Mouse (Mus musculus) kidney, adult 8-10 months (tissue): Measurements from ENCODE around the gene Lmtk3.

Experiments
- DNase-seq, 2 experiments: peaks; one replicate each; pipeline ENCODE4 v3.0.0; 2022

The Lmtk3 gene

DNA sequence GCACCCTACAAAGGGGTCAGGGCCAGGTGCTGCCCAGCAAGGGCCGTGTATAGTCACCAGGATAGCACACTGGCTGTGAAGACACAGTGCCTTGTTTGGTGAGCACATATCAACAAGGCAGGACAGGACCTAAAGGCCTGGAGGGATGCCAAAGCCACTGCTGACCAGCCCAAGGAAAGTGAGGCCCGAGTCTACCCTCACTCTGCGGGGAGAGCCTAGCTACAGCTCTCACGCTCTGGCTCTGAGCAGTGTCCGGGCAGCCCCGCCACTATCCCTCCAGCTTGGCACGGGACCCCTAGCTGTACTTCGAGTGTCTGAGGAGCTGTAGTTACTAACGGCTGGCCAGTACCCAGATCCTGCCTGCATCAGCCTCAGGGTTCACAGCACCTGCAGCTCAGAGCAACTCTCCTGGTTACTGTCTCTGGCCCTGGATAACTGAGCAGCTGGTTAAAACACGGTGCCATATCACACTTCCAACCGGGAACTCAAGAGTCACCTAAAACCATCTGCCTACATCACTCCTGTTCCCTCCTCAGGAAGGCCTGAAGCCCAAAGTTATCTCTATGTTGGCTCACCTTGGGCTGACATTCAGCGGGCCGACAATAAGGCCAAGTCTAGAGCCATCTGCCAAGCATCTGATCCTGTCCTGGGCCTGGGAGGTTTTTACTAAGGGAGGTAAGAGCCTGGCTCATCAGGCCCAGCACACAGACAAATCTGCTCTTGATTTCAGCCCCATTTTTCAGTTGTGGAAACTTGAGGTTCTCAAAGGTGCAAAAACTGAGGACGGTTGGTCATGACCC, 25.9 kb downstream of the Lmtk3 start:
- DNase-seq: no peak

DNA sequence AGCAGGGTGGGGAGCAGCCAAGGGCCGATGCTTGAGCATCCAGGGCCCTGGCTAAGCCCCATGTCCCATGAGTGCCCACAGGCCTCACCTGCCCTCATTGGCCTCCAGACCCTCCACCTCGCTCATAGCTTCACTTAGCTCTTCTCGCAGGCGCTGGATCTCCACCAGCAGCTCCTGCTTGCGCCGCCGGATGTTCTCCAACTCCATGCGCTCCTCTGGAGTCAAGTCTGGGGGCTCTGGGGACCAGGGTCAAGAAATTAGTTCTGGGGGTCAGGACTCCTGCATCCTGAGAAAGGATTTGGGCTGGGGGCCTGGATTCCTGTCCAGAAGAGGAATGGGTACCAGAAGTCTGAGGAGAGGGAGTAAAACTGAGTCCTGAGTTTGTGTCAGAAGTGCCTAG, 29.4 kb downstream of the Lmtk3 start:
- DNase-seq: no peak

DNA sequence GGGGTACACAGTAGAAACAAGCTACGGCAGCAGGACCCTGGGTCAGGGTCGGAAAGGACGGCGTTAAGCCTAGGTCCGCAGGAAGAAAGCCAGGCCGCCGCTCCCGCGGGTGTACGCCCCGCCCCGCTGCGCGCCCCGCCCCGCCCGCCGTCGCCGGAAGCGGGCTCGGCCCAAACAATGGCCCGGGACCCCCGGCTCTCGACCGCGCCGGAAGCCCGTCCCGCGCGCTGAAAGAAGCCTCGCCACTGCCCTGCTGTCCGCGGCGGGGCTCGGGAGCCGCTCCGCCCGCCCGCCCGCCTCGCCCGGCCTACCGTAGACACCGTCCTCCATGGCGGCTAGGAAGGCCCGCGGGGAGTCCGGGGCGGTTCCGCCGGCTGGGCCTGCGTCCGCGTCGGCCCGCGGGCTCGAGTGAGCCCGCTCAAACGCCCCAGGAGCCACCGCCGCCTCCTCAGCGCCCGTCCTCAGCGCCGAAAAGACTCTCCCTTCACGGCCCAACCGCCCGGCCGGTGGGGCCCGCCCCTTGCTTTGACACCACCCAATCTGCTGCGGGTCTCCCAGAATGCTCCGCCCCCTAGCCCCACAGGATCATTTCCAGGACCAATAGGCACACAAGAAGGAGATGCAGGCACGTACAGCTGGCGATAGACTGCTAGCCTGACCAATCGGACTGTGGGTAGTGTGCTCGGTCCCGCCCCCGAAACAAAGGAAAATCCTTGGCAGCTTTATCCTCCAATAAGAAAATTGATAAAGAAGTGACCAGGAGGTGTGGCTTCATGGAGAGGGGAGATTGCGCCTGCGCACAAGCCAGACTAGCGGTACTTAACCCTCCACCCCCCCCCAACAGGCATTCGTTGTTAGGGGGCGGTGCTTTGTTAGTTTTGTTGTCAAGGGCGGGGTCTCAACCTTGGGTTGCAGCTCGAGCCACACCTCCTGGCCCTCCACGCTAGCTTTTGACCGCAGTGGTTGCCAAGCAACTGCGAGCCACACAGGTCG, 30.5 kb downstream of the Lmtk3 start, which contains the start of gene Cyth2:
Gene Cyth2 (minus strand): TSS at position 795 of the 993 bp plus-strand sequence.
- peak; percentile 100 for DNase-seq

DNA sequence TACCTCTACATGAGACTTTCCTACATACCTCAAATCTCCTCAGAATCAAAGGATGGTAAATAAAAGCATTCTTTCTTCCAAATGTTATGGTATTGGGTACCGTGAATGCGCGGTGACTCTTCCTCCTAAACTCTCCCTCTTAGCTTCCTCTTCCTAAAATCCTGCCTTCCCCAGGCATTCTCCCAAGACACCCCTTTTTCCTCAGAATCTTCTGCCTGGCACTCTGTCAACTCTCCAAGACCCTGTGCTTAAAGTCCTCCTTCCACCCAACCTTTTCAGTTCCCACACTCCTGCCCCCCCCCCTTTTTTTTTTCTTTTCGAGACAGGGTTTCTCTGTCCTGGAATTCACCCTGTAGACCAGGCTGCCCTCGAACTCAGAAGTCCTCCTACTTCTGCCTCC, 31.3 kb downstream of the Lmtk3 start:
- peak in 1 of 2 experiments; percentile 35 for DNase-seq

DNA sequence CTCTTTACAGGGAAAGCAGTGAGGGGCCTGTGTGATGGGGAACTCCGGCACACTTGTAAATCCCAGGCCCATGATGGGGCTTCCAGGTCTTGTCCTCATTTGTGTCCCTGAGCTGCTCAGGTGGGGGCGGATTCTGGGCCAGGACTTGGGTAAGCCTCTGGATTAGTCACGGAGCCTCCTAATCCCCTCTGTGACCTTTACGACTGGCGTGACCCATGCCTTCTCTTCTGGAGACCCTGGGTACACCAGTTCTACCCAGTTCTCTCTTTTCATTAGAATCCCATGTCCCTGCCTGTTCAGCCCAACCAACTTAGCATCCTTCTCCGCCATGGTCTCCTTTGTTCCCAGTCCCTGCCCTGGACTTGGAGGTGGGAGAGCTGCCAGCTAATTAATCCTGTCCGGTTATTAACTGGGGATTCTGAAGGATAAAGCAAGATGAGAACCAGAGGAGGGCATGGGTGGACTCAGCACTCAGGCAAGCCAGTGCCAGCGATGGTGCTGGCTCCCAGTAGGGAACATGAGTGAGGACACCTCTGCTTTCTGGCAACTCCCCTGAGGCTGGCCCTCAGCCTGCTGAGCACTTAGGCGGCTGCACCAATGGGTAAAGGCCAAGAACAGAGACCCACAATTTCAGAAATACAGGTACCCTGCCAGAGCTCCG, 31.9 kb downstream of the Lmtk3 start:
- no peak for DNase-seq

DNA sequence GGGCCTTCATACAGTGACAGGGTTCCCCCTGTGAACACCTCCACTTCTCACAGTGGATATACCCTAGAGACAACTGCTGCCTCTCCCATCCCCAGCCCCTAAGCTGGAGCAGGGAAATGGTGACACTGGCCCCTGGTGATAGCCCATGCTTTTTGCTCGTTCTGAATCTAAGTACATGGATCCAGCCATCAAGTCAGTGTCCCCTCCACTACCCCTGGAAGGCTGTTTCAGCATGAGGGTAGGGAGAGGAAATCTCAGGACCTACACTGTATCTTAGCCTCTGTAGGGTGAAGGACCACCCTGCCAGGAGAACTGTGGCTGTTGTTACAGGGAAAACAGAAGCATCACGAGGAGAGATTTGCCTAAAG, 32.4 kb downstream of the Lmtk3 start:
- DNase-seq: no peak

DNA sequence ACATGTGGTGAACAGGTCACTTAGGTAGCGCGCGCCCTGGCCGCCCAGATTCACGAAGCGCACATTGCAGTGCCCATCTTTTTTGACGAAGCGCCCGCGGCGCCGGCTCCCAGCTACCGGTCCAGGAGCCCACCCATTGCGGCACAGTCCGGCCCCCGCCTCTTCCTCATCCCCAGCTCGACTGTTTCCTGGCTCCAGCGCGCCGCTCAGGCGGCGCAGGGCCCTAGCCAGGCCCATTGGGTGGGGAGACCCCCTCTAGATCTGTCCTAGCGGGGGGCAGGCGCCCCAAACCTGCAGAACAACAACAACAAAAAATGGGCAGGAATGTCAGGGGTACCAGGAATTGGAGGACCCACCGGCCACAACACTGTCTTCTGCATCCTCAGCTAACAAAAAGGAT, 36.3 kb downstream of the Lmtk3 start:
- no peak for DNase-seq

DNA sequence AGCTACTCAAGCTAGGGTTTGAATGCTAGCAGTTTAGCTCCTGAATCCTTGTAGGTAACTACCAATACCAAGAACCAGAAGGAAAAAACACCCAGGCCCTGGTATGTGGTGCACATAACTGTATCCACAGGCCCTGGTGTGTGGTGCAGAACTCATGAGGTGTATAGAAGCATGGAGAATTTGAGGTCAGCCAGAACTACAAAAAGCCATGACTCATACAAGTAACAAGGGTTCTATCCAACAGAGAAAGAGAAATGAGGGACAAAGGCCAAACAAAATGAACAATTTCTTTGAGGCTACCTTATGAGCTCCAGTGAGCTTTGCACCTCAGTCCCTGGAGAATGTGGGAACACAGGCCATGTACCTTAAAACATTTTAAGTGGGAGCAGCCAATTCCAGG, 37.4 kb downstream of the Lmtk3 start:
- DNase-seq: no peak

DNA sequence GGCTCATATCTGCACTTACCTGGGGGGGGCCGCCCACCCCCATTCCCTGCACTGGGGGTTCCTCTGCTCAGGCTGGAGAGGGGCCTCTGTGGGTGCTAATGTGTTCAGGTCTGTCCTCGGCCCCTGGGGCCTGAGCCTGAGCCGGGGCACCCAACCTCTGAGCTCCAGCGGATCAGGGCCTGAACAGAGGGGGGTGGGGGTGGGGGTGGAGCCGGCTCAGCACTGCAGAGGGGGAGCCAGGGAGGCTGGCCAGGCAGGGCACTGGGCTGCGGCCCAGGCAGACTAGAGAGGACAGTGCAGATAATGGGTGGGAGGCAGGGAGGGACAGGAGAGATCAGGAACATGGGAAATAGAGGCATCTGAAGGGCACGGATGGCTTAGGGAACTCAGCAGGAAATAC, 41.1 kb downstream of the Lmtk3 start, which contains the start of gene Kcnj14:
Gene Kcnj14 (minus strand): TSS at position 185 of the 400 bp plus-strand sequence.
- no peak for DNase-seq

DNA sequence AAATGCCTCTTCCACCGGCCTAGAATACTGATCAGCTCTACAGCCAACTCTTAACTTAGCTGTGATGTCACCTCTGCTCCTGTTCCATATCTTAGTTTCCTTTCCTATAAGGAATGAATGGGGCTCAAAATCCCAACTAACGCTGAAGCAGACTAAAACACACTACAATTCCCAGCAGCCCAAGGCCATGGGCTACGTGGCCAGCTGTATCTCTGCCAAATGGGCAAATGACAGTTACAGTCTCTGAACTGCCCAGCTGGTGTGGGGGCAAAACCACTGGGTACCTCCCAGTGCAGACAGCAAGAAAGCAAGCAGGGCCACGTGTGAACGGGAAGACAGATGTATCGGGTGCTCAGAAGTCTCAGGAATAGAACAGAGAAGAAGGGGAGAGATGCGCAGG, 43.1 kb downstream of the Lmtk3 start:
- no peak for DNase-seq

DNA sequence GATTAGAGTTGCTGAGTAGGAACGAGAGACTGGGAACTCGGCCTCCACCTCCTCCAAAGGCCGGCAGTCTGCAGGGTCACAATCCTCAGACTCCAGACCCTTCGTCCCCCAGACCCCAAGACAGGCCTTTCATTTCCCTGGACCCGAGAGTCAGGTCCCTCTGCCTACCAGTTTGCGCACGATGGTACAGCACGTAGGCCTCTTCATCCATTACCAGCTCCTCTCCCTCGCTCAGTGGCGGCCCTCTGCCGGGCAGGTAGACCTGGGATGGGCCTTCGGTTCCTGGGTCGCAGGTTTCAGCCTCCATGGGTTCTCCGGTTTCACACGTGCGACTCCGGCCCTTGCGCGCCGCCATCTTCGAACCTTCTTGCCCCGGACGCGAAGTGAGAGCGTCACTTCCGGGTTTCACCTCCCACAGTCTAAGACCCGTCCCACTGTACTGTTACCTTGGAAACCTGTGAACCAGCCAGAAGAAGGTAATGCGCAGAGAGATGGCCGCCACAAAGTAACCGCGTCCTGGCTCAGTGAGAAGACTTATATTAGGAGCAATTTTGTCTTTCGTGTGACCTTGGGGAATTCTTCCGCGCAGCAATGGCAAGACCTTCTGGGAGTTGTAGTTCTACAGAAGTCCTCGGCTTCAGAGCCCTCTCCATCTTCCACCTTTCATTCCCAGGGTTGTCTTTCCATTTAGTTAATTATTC, 47.0 kb downstream of the Lmtk3 start, which contains the start of gene Grwd1:
Gene Grwd1 (minus strand): TSS at position 518 of the 701 bp plus-strand sequence.
- peak; percentile 86 to 90 for DNase-seq

DNA sequence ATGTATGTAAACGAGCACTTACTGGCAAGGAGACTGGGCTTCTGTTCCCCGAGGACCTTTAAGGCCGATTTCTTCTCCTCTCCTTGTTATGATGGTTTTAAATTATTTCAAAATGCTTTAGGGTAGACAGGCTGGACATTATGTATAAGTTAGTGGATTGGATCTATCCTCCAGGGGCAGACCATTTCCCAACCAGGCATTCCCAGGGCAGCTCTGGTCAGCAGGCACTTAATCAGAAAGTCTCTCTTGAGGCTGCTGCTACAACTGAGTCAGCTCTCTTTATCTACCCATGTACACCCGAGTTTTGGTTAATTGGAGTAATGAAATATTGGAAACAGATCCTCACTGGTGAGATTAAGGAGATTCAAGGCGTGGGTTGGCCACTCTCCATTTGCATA, 47.6 kb downstream of the Lmtk3 start:
- DNase-seq: no peak

DNA sequence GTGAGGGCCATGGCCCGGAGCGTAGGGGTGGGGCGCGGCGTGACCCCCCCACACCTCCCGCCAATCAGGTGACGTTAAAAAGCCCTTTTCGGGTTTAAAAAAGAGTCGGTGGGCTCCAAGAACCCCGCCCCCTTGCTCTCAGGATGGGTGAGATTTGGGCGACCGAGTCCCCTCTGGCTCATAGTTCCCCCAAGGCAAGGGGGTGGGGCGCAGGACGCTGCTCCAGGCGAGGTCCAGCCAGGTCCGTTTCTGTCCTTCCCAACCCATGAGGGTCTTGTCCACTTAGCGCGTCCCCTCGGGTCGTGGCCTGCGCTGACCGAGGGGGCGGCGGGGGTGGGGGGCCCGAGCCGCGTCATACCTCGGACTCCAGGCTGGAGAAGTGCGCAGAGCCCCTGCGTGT, 48.9 kb downstream of the Lmtk3 start:
- DNase-seq: no peak

DNA sequence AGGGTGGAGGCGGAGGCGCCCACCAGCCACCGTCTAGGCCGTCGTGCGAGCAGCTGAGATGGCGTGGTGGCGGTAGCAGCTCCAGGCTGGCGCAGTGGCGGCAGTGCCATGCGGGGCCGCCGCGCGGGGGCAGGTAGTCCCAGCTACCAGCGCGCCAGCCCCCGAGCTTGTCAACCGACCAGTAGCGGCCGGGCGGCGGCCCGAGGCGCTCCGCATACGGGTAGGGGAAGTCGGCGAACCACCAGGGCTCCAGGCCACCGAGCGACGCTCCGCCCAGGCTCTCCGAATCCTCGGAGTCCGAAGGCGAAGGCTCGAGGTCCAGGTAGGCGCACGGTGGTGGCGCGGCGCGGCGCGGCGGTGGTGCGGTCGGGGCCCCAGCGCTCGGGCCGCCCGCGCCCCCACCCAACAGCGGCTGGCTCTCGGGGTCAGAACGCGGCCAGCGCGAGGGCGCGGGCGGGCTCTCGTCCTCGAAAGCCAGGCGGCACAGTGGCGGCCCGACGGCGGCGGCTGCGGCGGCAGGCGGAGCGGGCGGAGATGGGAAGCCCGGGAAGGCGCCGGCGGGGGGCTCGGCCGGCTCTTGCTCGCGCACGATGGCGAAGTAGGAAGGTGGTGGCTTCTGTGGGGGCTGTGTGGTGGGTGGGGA, 49.7 kb downstream of the Lmtk3 start:
- DNase-seq: no peak

DNA sequence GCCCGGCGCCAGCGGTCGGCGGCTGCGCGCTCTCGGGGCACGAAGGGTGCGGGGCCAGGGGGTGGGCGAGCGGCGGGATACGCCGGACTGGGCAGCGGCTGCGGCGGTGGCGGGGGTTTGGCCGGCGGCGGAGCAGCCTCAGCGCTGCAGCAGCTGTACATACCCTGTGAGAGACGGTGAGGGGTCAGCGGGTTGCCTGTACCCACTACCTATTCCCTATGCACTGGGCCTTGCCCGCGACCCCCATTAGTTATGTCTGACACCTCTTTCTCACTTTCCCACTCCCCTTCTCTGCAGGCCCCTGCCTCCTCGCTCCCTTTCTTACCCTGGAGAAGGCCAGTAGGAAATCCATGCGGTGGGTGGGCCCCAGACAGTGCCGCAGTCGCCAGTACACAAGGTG, 50.4 kb downstream of the Lmtk3 start:
- no peak for DNase-seq

DNA sequence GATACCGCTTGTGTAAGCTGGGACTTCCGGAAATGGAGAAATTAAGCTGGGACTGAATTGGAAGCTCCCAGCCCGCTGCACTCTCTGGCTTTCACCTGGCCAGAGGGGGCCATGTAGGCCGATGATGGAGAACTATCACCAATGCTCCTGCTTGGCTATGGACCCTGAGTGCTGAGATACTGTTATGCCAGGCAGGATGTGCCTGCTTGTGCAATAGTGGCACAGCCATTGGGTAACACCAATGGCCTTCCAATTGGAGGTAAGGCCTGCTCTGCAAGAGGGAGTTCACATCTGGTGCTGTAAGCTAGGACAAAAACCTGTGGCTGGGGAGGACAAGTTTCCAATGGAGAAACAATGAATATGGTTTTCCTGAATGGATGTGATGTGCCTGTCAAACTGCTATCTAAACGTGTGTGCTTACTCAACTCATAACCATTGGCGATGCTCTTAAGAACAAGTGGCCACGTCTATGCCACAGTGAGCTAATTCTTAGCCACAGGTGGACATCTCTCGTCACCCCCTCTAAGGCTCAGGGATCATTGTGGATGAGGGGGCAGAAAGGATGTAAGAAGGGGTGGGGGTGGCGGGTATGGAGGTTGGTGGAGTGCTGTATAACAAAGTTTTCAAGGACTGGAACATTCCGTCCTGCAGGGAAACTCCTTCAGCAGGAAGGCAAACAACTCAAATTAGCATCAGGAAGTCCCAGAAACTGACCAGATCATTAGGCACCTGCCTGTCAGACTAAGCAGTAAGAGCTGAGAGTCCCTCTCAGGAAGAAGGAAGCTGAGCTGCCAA, 59.6 kb downstream of the Lmtk3 start:
- DNase-seq: no peak

DNA sequence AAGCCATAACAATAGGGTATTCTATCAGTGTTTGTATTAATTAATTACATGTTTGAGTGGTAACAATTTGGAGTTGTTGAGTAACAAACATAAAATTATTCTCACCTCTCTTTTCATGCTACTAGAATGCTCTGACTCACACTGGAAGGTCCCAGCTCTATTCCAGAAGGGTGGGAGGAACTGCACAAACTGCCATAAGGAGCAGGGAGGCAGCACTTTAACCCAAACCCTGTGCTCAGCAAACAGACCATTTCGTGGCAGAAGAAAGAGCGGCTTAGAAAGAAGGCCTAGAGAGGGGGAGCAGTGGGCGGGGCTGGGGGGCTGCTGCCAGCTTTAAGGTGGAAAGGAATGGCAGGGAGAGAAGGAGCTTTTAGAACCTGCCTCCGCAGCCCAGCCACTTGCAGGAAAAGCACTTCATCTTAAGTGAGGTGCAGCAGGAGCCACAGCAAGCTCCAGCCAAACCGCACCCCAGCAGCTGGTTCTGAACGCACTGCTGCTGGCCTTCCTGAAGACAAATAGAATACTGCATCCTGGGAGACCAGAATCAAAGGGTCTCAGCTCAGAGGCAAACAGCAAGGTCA, 65.0 kb downstream of the Lmtk3 start:
- no peak for DNase-seq

DNA sequence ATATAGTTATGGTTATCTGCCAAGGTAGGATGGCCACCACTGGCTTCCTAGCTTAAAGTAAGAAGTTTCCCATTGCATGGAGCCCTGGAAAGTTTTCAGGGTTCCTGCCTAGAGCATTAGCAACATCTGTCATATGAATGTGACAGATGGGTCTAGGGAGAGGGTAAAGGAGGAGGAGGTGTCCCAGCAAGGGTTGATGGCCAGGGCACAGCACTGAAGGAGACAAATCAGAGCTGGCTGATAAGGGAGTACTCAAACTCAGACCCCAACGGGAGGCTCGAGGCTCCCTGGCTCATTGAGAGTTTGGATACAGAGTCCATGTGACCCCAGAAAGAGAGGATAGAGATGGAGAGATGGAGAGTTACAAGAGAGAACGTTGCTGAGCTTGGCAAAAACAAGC, 67.1 kb downstream of the Lmtk3 start:
- no peak for DNase-seq

DNA sequence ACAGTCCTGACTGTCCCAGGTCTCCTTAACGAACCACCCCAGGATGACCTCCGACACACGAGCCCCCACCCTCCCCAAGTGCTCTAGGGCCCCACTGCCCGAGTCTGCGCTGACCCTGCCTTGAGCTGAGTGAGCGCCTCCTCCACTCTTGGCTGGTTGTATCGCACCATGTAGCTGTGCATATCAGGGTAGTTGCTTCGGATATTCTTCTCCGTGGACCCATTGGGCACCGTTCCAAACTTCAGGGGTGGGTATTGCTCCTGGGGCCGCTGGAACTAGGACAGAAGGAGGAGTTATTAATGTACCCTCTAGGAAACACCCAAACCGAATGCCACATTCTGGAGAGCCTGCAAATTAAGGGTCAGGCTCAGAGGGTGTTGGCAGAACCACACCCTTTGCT, 69.6 kb downstream of the Lmtk3 start:
- no peak for DNase-seq
